Mouse (Mus musculus) left cerebral cortex, postnatal 4 days (tissue): ENCODE data around the gene Ptprd. TPM values are rescaled to one million over a fixed set of nuclear protein-coding genes. Genes with fewer than 3 reads are reported as not detected.
A peak's percentile ranks its signal among the peaks of the same experiment; 100 is the strongest.

ENCODE experiments used
- DNase-seq: peaks from one replicate; pipeline ENCODE4 v3.0.0-alpha.2; 2022
- intact Hi-C: fragments of 180-260 bp; cut with DNase I; formaldehyde crosslinking; loops from one replicate; pipeline ENCODE4 v1.15.1; 2025
- total RNA-seq, 2 experiments: library from RNA; stranded (reverse); gene quantifications; 2 replicates each; pipeline ENCODE4 v1.2.3; 2021

Gene Ptprd
- total RNA-seq, 2 experiments from 2014 or later = 386 to 447 TPM

DNA sequence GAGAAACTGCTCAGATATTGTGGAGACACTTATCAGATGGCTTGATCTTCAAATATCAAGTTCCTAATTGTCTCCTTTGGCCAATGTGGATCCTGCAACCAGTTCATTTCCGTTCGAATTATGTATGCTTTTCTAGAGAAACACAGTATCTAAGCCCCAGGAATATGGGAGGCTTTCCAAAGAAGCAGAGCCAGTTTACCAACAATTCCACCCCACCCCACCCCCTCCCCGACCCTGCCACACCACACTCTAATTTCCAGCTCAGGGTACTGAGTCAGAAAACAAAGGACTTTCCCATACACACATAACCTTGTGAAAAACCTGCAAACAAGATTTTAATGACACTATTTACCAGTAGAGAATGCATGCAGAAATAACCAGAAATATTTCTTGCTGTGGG, 1951.5 kb downstream of the Ptprd start:
- intact Hi-C loops = no loop called here
- peak; percentile 13 for DNase-seq

DNA sequence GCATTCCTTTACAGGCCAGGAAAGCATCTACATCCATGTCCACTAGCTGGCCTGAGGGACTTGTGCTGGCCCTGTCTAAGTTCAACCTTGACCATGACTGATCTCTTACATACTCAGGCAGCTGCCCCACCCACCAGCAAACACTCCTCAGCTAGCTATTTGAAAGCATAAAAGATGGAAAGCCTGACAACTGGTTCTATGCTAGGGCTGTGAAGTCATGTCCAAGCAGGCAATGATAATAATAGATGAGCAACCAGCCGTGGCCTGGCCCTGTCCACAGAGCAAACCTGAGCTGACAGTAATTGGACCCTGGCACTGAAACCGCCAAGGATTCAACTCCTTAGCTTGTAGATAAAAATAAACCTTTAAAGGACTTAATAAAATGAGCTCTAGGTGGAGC, 1952.1 kb downstream of the Ptprd start:
- intact Hi-C loops = no loop called here
- DNase-seq = peak; percentile 21

DNA sequence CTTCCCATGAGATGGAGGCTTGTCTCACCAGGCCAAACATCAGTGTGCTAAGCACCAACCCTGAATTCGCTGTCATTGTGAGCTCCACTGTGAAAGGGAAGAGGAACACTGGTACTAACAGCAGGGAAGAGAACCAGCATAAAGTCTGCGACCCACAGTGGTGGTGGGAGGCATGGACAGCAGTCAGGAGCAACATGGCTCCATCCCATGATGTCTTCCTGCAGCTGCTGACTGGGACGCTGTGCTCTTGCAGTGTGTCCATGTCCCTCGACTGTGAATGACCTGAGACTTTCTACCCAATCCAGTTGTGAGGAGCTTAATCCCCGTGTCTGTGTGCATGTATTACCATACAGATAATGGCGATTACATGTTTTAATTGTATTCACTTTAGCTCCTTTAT, 1967.4 kb downstream of the Ptprd start:
- intact Hi-C loops = no loop called here
- DNase-seq = peak; percentile 7

DNA sequence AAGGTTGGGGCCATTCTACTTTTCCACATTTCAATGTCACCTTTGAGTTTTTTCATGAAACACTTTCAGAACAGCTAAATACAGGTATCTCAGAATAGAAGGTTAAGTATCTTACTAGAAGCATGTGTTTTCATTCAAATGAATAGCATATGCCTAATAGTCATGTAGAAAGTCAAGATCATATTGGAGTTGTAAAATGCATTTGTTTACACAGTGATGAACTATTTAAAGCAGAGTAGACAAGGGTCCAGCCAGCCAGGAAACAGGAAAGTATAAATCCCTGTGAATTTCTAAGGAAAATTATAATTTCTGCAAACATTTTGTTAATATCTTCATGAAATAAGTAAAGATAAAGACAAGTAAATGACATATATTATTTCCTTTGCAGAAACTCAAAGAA, 1970.2 kb downstream of the Ptprd start:
- DNase-seq = no peak
- intact Hi-C loops = no loop called here

DNA sequence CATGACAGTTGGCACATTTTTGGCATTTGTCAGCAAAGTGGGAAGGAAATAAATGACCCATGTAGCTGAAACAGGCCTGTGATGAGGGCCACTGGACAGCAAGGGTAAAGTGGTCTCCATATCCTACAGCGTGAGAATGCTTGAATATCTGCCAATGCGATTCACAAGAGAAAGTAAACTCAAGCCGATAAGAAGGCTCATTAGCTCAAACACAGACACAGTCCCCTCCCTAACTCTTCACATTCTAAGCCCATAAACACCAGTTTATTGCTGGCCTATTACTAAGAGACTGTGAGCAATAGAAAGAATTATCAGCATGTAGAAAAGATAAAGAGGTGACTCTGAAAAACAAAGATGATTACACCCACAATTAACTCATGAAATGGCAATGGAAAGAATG, 1970.6 kb downstream of the Ptprd start:
- intact Hi-C loops = no loop called here
- no peak for DNase-seq

DNA sequence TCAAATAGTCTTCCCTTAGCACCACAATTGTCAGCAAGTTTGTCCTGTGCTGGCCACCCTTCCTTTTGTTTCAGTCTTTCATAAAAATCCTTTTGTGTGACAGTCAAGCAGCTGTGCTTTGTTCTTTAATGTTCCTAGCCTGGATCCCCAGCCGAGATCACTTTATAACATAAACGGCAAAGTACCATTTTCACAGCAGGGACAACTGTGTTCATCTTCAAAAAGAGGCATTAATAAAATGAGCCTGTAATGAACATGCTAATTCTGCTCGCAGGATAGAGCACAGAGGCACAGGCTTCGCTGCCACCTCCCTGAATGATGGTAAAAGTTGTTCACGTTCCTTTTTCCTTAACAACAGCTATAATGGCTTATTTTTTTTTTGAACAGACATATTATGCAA, 1972.7 kb downstream of the Ptprd start:
- no peak for DNase-seq
- intact Hi-C loops = no loop called here

DNA sequence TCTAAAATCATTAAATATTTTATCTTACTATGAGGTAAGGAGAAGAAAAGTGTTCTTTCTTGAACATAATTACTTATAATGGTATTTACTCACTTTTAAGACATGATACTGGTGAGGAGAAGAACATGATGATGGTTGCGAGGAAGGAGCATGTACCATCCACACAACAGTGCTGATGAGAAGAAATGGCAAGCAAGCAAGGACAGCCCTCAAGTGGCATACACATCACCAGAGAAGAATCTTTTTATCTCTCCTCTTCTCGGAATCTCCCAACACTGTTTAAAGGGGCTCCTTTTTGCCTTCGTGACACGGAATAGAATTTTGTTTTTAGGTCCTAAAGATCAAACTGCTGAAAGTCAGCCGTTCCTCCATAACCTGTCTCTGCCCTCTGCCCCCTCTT, 1973.2 kb downstream of the Ptprd start:
- intact Hi-C loops = no loop called here
- DNase-seq = no peak

DNA sequence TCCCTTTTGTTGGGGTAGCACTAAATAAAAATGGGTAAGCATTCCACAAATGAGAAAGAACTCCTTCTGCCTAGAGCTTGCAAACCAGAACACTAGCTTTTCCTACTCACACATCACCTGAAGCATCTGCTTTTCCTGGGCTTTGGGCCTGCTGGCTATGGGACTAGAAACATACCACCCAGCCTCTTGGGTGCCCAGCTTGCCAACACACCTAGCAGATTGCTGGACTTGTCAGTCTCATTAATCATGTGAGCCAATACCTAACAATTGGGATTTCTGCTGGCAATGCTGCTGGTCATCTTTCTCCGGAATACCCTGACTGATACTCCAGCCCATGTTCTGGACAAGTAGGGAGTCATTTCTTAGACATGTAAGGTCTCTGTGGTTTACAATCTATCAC, 1973.9 kb downstream of the Ptprd start:
- intact Hi-C loops = no loop called here

DNA sequence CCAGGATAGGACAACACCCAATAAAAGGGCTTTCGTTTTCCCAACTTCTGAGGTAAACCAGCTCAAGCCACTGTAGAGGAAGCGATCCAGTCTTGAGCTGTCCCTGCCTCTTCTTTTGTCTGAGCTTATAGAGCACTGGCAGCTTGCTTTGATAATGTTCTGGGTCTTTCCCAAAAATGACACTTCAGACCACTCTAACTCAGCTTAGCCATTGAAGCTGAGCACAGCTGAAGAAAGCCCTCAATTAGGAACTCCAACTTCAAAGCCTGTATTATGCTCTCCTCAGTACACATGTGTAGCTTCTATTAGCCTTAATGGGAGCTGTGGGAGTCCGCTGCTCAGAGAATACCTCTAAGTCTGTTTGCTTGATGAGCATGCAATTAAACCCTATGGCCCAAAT, 1988.0 kb downstream of the Ptprd start:
- DNase-seq = no peak
- intact Hi-C loops = no loop called here

More for the DNA sequence above, 1973.9 kb downstream of the Ptprd start:
- peak; percentile 16 for DNase-seq

DNA sequence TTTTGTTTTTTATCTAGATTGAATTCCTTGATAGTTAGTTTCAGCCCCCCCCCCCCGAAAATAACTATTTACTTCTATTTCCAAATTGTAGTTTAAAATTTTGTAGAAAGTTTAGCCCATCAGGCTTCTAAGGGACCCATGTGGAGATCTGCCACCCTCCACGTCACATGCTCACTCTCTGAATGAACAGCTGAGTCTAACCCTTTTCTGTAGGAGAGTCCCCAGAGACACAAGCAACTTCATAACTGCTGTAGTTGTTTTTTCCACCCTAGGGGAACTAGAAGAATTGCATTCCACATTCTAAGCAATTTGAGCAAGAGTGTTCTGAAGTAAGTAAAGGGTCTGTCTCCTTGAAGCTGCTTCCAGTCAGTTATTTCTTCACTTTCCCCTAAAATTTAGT, 1989.2 kb downstream of the Ptprd start:
- intact Hi-C loops = no loop called here
- no peak for DNase-seq

DNA sequence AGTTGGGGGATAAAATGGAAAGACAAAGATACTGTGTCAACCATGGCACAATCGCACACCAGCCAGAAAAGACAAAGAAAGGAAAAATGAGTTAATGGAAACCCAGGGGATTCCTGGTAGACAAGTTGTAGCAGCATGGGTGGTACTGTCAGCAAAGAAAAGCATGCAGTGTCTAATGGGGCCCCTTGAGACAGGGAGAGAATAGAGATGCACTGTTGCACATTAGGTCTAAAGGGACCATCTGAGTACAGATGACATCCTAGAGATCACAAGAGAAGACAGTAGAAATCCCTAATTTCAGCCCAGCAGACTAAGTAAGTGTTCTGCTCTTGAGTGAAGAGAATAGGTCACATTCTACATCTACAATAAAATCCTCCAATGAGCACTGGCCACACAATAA, 1993.7 kb downstream of the Ptprd start:
- no peak for DNase-seq
- intact Hi-C loops = no loop called here

DNA sequence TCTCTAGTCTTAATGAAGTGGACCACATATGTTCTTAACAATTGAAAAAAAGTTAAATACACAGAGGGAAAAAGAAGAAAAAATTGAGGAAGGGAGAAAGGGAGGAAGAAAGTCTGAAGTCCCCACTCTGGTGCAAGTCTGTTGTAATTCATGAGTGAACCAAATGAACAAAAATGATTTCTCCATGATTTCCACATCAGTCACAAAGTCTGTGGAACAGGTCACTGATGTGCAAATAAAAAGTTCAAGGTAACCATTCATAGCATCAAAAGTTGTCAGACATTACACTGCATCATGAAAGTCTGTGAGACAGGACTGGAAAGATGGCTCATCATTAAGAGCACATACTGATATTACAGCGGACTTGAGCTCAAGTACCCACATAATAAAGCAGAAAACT, 1996.6 kb downstream of the Ptprd start:
- intact Hi-C loops = no loop called here
- DNase-seq = no peak

DNA sequence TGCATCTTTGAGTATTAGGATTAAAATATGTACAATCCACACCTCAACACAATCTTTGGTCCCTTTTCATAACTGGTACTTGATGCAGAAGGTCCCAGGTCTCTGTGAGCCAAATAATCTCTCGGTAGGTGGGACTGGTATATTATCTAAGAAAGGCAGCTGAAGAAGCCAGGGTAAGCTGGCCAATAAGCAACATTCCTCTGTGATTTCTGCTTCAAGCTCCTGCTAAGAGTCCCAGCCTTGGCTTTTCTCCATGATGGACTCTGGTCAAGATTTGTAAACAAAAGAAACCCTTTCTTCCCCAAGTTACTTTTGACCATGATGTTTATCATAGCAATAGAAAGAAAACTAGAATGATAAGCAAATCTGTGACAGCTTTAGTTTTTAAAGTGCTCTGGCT, 2012.4 kb downstream of the Ptprd start:
- DNase-seq = peak; percentile 14
- intact Hi-C loops = no loop called here

DNA sequence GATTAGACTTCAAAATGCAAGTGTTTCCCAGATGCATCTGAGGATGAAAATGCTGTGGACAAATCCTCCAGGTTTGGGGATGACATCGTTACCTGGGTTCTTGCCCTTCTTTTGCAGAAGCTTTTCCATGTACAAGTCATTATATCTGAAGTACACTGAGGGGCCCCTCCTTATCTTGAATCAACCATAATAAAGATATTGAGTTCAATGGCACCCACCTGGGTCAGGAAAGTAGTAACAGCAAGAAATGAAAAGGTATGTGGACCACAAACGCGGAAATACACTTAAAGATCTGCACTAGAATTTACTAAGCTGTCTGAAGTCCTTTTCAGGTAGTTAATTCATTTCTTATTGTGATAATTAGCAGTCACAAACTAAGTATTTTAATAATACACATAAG, 2017.0 kb downstream of the Ptprd start:
- no peak for DNase-seq
- intact Hi-C loops = no loop called here

DNA sequence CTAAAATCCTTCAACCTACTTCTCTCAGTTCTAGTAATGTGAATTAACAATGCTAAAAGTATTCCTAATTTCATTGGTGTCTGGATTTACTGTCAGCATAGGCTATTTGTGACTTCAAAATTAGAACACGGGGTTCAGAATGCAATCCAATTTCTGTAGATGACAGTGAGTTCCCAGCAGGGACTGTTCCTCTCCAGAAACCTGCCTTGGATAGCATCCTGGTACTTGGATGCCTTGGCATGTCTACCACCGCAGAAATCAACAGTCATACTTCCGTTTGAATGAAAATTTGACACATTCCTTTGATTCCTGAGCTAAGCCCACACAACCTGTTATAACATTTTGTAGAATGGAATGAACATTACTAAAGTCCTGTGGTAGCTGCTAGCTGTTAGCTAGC, 2018.3 kb downstream of the Ptprd start:
- DNase-seq = no peak
- intact Hi-C loops = no loop called here

DNA sequence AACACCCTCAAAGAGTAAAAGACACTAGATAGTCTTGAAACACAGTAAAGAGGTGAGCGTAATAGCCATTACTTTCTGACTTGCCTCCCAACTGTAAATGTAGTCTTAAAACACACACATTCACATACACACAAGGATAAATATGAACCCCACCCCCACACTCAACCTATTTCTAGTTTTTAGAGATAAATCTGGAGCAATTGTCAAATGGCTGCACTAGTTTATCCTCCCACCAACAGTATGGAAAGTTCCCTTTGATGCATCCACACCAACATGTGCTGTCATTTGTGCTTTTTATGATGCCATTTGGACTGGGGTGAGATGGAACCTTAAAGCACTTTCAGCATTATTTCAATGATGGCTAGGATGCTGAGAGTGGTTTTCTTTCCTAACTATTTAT, 2019.7 kb downstream of the Ptprd start:
- intact Hi-C loops = no loop called here
- DNase-seq = no peak

DNA sequence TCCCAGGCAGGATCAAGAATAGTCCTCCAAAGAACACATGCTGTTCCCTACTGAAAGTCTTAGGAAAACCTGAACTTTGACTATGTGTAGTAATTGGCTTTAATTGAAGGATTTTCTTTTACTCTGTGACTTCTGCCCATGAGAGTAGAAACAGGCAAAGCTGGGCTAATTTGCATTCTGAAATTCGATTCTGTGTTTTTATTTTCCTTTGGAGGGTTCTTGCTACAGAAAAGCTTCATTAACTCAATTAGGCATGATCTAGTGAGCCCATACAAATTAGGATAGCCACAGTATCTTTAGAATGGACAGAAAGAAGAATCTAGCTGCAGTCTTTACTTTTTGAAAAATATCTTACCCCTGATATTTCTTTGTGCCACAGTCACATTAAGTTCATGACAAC, 2021.0 kb downstream of the Ptprd start:
- DNase-seq = no peak
- intact Hi-C loops = no loop called here

DNA sequence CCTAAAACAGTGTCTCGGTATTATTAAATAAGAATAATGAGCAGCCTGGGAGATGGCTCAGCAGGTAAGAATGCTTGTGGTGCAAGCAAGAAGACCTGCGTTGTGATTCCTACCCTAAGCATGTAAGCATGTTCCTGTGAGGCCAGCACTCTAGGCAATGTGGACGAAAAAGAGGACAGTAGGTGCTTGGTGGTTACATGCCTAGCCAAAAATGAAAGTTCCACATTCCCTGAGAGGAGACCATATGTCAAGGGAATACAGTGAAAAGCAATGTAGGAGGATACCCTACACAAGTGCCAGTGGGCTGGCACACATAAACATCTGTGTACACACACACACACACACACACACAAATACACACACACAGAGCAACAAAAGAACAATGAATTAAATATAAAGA, 2028.7 kb downstream of the Ptprd start:
- intact Hi-C loops = no loop called here

DNA sequence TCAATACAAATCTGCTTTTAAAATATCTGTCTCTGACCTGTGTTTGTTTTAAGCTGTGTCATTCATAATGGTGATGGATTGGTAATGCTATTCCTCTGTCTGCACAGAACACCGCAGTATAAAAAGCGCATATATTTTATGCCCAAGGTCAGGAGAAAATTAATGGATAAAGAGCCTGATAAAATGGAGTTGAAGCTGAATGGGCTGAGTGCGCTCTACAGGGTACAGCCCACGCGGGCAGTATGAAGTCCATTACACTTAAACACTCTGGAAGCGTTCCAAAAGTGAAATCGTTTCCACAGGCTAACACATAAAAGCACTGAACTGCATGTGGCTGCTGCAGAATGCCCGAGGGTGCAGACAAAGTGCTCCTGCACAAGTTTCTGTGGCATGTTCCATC, 2032.3 kb downstream of the Ptprd start:
- intact Hi-C loops = no loop called here
- peak; percentile 1 for DNase-seq

More for the DNA sequence above, 2028.7 kb downstream of the Ptprd start:
- no peak for DNase-seq

DNA sequence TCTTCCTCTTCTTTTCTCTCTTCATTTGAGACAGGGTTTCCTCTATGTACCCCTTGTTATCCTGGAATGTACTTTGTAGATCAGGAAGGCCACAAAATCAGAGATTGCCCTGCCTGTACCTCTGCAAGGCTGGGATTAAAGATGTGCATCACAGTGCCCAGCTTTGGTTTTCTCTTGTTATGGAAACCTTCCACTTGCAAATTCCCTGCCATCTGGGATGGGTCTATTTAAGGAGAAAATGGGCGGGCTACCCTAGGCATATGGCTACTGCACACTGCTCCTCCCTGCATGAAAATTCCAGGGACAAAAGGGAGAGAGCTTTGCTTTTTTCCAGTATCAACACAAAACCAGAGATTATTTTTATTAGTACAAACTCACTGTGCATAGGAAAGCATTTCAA, 2036.7 kb downstream of the Ptprd start:
- DNase-seq = peak; percentile 2

DNA sequence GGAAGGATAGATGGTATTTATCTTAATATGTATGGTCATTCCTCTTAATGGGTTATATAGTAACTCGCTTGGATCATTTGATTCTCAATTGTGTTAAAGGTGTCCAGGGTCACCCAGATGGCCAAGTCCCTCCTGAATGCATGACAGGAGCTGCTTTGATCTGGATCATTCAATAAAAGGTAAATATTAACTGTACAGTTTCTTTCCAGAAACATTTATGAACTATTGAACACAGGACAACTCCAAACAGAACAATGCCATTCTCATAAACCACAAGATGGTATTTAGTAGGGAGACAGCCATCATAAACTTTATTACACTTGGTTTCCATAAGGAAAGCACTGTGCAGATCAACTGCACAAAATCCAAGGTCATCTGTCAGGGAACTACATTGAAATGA, 2056.0 kb downstream of the Ptprd start:
- DNase-seq = no peak
- intact Hi-C loops = no loop called here

More for the DNA sequence above, 2036.7 kb downstream of the Ptprd start:
- intact Hi-C loops = no loop called here

DNA sequence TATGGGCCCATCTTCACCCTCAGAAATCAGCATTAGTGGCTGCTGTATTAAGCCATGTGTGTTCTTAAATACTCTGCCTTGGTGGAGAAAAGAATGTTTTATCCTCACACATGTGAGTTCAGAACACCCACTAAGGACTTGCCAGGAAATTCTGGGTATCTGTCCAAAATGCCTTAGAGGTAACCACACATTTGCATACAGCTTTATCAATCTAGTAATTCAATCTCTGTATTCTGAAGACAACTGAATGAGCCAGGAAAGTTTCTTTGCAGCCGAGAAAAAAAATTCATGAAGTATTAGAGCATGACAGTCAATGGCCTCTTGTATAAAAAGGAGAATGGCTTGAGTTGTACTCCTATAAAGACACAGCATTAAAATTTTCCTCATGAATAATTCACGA, 2057.6 kb downstream of the Ptprd start:
- intact Hi-C loops = no loop called here
- DNase-seq = no peak

DNA sequence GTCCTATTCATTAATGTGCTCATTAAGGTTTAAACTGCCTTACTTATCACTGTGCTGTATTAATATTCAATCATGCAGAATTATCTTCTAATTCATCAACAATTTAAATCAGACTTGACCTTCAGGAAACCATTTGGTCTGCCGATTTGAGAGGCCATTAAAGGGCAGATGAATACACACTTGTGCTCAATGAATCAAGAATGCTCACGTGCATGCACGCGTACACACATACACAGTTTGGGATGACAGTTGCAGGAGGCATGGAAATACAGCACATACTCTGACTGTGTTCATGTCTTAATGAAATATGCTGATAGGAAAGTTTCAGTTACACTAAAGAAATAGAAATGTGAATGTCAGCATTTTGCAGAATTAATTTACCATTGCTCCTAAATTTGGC, 2066.8 kb downstream of the Ptprd start:
- intact Hi-C loops = no loop called here
- no peak for DNase-seq

DNA sequence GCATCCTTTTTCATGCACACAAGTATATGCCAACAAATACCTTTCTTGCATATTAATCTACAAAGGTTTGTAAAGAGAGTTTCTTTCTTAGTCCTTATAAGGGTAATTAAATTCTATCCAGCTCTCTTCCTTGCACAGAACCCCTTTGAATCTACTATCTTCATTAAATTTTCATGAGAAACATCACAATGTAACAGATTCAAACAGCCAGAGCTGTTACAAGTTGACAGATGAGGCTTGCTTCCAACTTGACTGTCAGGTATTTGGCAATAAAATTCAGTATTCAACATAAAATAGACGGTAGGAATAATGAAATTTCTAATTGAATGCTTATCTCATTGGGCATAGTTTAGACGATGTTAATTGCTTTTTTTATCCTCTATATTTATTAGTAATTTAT, 2067.4 kb downstream of the Ptprd start:
- intact Hi-C loops = no loop called here
- no peak for DNase-seq
